Mouse (Mus musculus) olfactory bulb, adult 2 months (tissue): ENCODE results near the gene Spta1.

Source experiments
- CTCF ChIP-seq: fragments of 200-500 bp; IDR thresholded peaks from 2 replicates; pipeline ENCODE4 v1.5.1; 2012; ENCODE audit warnings: low read depth, mild to moderate bottlenecking, low read length, moderate library complexity; ENCODE audit not compliant: insufficient read depth
- POLR2A ChIP-seq: fragments of 200-500 bp; IDR thresholded peaks from 2 replicates; pipeline ENCODE4 v1.6.1; 2012; ENCODE audit warnings: mild to moderate bottlenecking, low read depth, low read length, moderate library complexity; ENCODE audit not compliant: insufficient read depth

GRCm38 (mm10) chr1:174239916-174240315, 67.3 kb downstream of the Spta1 start:
- TF ChIP-seq CTCF, result no peak
- no peak for TF ChIP-seq POLR2A
